Mouse (Mus musculus) midbrain, embryonic 11.5 days (tissue): ENCODE measurements around the gene Hax1. TPM values are rescaled to one million over a fixed set of nuclear protein-coding genes. Genes with fewer than 3 reads are reported as not detected.

Experiments
- ATAC-seq: fragments of 200-750 bp; cut with Nextera tagmentation; 2 replicates; pipeline ENCODE4 v1.8.0; 2017; ENCODE audit warnings: moderate TSS enrichment, moderate library complexity; ENCODE audit not compliant: low FRiP score
- DNase-seq: peaks from one replicate; pipeline ENCODE4 v3.0.0; 2015; ENCODE audit warnings: low spot score; ENCODE audit errors: missing footprints
- H3K27ac ChIP-seq: fragments of 300-500 bp; sonication (generic); 2 replicates; pipeline ENCODE4 v1.5.1; 2014; ENCODE audit warnings: low read depth, low read length
- H3K27me3 ChIP-seq: fragments of 300-500 bp; sonication (generic); 2 replicates; pipeline ENCODE4 v1.6.1; 2014; ENCODE audit warnings: mild to moderate bottlenecking, low read length, moderate library complexity, mixed read lengths; ENCODE audit not compliant: control insufficient read depth, insufficient read depth
- H3K36me3 ChIP-seq: fragments of 300-500 bp; sonication (generic); 2 replicates; pipeline ENCODE4 v1.6.1; 2014; ENCODE audit warnings: mild to moderate bottlenecking, low read length, moderate library complexity, mixed read lengths; ENCODE audit not compliant: control insufficient read depth, insufficient read depth
- H3K4me1 ChIP-seq: fragments of 300-500 bp; sonication (generic); 2 replicates; pipeline ENCODE4 v1.6.1; 2014; ENCODE audit warnings: low read length; ENCODE audit not compliant: control insufficient read depth, insufficient read depth
- H3K4me2 ChIP-seq: fragments of 300-500 bp; sonication (generic); 2 replicates; pipeline ENCODE4 v1.6.1; 2014; ENCODE audit warnings: mild to moderate bottlenecking, moderate library complexity
- H3K4me3 ChIP-seq: fragments of 300-500 bp; sonication (generic); 2 replicates; pipeline ENCODE4 v1.5.1; 2014; ENCODE audit warnings: low read depth, low read length
- H3K9ac ChIP-seq: fragments of 300-500 bp; sonication (generic); 2 replicates; pipeline ENCODE4 v1.6.1; 2014; ENCODE audit warnings: low read length
- H3K9me3 ChIP-seq: fragments of 300-500 bp; sonication (generic); 2 replicates; pipeline ENCODE4 v1.6.1; 2016; ENCODE audit warnings: low read length; ENCODE audit not compliant: control insufficient read depth
- WGBS: fragments of 180-500 bp; shearing (Covaris S2); extraction: QIAGEN DNeasy Blood & Tissue Kit; methylation state at CpG from one replicate; pipeline ENCODE4 v1.1.7; 2014; 5-methylcytosine and 5-hydroxymethylcytosine counted together
- polyA plus RNA-seq: library from polyadenylated mRNA; unstranded; fragments of >200 nt; fragmentation: Nextera tagmentation; extraction: Ambion mirVana; gene quantifications from 2 replicates; pipeline ENCODE4 v1.2.1, GENCODE M21; 2014

Gene Hax1
- polyA plus RNA-seq, 1 experiment from 2014 or later, result 173 TPM

DNA sequence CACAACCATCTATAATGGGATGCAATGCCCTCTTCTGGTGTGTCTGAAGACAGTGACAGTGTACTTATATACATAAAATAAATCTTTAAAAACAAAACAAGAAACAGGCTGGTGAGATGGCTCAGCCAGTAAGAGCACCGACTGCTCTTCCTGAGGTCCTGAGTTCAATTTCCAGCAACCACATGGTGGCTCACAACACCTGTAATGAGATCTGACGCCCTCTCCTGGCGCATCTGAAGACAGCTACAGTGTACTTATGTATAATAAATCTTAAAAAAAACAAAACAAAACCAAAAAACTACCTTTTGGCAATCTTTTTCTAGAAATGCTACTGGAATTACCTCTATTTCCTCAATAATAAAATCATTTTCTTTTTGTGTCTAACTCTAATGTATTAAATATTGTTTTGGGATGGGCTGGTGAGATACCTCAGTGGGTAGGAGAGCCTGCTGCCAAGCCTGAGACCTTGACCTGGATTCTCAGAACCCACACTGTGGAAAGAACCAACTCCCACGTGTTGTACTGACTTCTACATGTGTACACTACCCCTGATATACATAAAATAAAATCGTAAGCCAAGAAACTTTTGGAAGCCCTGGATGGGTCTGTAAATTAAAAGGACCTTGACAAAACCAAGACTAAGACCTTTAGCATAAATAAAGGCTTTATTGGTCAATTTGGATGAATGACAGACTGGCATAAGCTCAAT is 3.6 kb downstream of the Hax1 start:
- no peaks in the 10 kb centered on the region; the same call in 1 of the 2 replicates for H3K4me1 ChIP-seq
- WGBS, result 92% methylated on average over 5 of the region's 5 CpGs
- DNase-seq, result peak; percentile 64

DNA sequence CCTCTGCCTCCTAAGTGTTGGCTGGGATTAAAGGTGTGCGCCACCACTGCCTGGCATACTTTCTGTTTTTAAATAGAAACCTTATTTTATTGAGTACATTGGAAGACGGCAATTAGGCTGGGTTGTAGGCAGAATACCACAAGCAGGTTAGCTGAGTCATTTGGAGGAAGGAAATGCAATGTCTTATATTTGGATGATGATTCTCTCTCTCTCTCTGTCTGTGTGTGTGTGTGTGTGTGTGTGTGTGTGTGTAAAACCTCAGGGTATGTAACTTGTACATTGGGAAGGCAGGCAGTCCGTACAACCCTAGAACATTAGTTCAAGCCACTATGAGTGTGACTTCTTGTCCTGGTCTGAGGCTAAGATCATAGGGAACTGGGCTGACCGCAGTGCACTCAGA is 10.8 kb downstream of the Hax1 start:
- H3K4me1 ChIP-seq, result no peaks in the 10 kb centered on the region
- no peak overlapping the region for H3K4me3 ChIP-seq
- 91% methylated on average over 4 of the region's 4 CpGs for WGBS
- DNase-seq, result no peak
- H3K4me2 ChIP-seq, result no peak overlapping the region
- no peak overlapping the region for H3K27ac ChIP-seq
- H3K27me3 ChIP-seq, result no peaks in the 10 kb centered on the region
- H3K9ac ChIP-seq, result no peak overlapping the region
- H3K36me3 ChIP-seq, result no peaks in the 10 kb centered on the region
- H3K9me3 ChIP-seq, result no peaks in the 10 kb centered on the region
- no peak for ATAC-seq

More for the DNA sequence above, 3.6 kb downstream of the Hax1 start:
- H3K27me3 ChIP-seq, result no peaks in the 10 kb centered on the region
- no peak overlapping the region for H3K9ac ChIP-seq
- no peak for ATAC-seq
- H3K27ac ChIP-seq, result no peak overlapping the region
- H3K36me3 ChIP-seq, result no peaks in the 10 kb centered on the region
- no peaks in the 10 kb centered on the region for H3K9me3 ChIP-seq
- no peak overlapping the region for H3K4me3 ChIP-seq
- no peak overlapping the region for H3K4me2 ChIP-seq

DNA sequence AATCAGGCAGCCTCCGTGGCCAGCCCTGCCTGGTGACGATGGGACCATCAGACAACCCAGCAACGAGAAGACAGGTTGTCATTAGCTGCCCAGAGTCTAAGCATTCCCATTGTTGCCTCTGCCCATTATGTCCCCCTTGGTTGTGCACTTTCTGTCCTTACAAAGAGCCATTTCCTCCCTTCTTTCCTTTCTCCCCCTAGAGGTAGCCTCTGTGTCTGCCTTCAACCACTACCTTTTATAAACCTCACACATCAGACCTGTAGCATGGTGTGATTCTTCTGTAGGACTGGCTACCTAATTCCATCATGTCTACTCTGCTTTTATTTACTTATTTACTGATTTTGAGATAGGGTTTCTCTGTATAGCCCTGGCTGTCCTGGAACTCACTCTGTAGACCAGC is 11.4 kb downstream of the Hax1 start:
- Histone ChIP-seq H3K9ac (no peak overlapping the region), H3K27me3 (no peaks in the 10 kb centered on the region), H3K4me1 (no peaks in the 10 kb centered on the region), H3K9me3 (no peaks in the 10 kb centered on the region), H3K4me2 (no peak overlapping the region), H3K4me3 (no peak overlapping the region), H3K27ac (no peak overlapping the region), H3K36me3 (no peaks in the 10 kb centered on the region)
- ATAC-seq (no peak), DNase-seq (no peak)
- 58% methylated on average over 3 of the region's 3 CpGs for WGBS

DNA sequence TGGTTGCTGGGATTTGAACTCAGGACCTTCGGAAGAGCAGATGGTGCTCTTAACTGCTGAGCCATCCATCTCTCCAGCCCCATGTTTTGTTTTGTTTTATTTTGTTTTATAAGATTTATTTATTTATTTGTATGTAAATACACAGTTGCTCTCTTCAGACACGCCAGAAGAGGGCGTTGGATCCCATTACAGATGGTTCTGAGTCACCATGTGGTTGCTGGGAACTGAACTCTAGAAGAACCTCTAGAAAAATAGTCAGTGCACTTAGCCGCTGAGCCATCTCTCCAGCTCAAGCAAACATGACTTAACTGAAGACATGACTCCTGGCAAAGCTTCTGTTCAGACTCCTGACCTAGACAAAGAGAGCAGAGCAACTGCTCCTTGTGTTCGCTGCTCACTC is 16.2 kb downstream of the Hax1 start:
- ATAC-seq, result no peak
- no peak for DNase-seq
- 80% methylated on average over 5 of the region's 5 CpGs for WGBS

DNA sequence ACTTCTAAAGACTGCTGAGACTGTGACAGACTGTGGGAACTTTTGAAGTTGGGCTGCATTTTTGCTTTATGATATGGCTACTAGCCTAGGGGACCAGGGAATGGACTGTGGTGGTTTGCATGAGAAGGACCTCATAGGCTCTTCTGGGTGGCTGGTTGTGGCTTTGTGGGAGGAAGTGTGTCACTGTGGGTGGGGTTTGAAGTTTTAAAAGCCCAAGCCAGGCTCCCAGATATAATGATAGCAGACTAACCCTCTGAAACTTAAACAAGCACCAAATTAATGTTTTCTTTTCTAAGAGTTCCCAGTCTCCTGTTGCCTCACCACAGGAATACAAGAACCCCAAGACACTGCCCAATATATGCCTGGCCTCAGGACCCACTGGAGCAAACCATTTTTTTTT is 21.7 kb downstream of the Hax1 start:
- H3K4me3 ChIP-seq, result no peak overlapping the region
- no peaks in the 10 kb centered on the region for H3K4me1 ChIP-seq
- no peak overlapping the region for H3K27ac ChIP-seq
- DNase-seq, result no peak
- no peaks in the 10 kb centered on the region for H3K36me3 ChIP-seq
- H3K9ac ChIP-seq, result no peak overlapping the region
- no peaks in the 10 kb centered on the region for H3K27me3 ChIP-seq
- no peaks in the 10 kb centered on the region for H3K9me3 ChIP-seq
- H3K4me2 ChIP-seq, result no peak overlapping the region
- no peak for ATAC-seq

More for the DNA sequence above, 16.2 kb downstream of the Hax1 start:
- Histone ChIP-seq H3K27ac (no peak overlapping the region), H3K36me3 (no peaks in the 10 kb centered on the region), H3K4me2 (no peak overlapping the region), H3K9ac (no peak overlapping the region), H3K9me3 (no peaks in the 10 kb centered on the region), H3K4me1 (no peaks in the 10 kb centered on the region), H3K27me3 (no peaks in the 10 kb centered on the region), H3K4me3 (no peak overlapping the region)

DNA sequence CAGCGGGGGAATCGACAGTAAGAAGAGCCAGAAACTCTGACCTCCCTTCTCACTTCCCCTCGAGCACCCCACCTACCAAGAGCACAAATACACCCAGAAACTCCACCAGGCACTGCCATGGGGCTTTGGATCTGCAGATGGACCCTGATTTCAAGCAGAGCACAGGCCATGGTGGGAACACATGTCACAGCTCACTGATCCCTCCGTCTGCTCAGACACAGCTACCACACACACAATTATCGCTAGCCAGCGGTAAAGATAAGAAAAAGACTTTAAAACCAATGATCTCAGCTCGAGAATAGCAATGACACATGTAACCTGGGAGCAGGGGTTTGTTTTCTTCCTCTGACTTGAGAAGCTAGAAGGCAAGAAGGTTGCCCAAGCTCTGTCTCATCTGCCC is 30.1 kb downstream of the Hax1 start:
- Histone ChIP-seq H3K36me3 (no peaks in the 10 kb centered on the region), H3K4me2 (no peak overlapping the region), H3K9ac (no peak overlapping the region), H3K4me3 (no peak overlapping the region), H3K27me3 (no peaks in the 10 kb centered on the region), H3K4me1 (peaks cover 11% of the 10 kb centered on the region), H3K27ac (no peak overlapping the region), H3K9me3 (no peaks in the 10 kb centered on the region)
- WGBS, result 80% methylated on average over 7 of the region's 7 CpGs
- ATAC-seq, result no peak
- no peak for DNase-seq

DNA sequence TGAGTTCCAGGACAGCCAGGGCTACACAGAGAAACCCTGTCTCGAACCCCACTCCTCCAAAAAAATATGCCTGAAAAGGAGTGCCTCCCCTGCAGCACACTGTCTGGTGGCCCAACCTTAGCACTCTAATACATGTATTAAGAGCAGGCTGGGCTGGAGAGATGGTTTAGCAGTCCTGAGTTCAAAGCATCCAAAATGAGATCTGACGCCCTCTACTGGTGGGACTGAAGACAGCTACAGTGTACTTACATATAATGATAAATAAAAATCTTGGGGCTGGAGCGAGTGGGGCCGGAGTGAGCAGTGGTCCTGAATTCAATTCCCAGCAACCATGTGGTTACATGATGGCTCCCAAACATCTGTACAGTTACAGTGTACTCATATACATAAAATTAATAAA is 31.6 kb downstream of the Hax1 start:
- Histone ChIP-seq H3K9ac (no peak overlapping the region), H3K27ac (no peak overlapping the region), H3K4me3 (no peak overlapping the region), H3K4me1 (peaks cover 16% of the 10 kb centered on the region), H3K4me2 (no peak overlapping the region), H3K27me3 (no peaks in the 10 kb centered on the region), H3K36me3 (no peaks in the 10 kb centered on the region), H3K9me3 (no peaks in the 10 kb centered on the region)
- ATAC-seq (no peak), DNase-seq (peak; percentile 82)
- 70% methylated on average over 4 of the region's 4 CpGs for WGBS

DNA sequence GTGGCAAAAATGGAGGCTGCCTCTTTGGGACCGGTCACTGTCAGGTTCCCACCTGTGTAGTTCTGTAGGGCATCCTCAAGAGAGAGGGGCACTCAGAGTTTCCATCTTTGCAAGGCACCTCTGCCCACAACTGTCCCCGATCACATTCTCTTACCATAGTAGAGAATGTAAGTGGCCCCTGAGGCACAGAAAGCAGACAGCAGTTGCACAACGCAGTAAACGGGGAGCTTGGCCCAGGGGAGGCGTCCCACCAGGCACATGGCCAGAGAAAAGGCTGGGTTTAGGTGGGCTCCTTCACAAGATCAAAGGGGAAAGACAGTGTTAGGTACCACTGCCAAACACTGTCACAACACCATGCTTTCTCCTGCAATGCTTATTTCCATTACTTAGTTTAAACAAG is 32.6 kb downstream of the Hax1 start:
- Histone ChIP-seq H3K27ac (no peak overlapping the region), H3K9me3 (no peaks in the 10 kb centered on the region), H3K27me3 (no peaks in the 10 kb centered on the region), H3K9ac (no peak overlapping the region), H3K36me3 (no peaks in the 10 kb centered on the region), H3K4me1 (peaks cover 26% of the 10 kb centered on the region), H3K4me2 (no peak overlapping the region), H3K4me3 (no peak overlapping the region)
- 90% methylated on average over 5 of the region's 5 CpGs for WGBS
- no peak for ATAC-seq
- DNase-seq, result peak; percentile 19

DNA sequence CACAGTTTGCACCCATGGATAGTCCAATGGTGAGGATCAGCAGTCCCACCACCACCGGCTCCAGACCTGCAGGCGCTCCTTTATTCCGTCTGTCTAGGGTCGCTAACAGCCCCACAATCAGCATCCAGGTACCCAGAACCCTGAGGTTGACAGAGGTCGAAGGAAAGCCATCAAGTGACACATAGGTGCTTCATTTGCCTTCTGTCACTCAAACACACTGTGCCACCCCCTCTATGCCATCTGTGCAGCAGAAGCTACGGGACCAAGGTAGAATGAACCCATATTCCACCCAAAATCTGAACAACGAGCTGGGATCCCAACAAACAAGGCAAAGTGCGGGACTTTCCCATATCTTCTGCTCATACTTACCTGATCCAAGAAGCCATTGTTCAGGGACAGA is 33.0 kb downstream of the Hax1 start:
- no peaks in the 10 kb centered on the region for H3K9me3 ChIP-seq
- H3K9ac ChIP-seq, result no peak overlapping the region
- H3K4me1 ChIP-seq, result peaks cover 30% of the 10 kb centered on the region
- H3K36me3 ChIP-seq, result no peaks in the 10 kb centered on the region
- ATAC-seq, result no peak
- H3K27ac ChIP-seq, result no peak overlapping the region
- H3K27me3 ChIP-seq, result no peaks in the 10 kb centered on the region
- H3K4me3 ChIP-seq, result no peak overlapping the region
- 97% methylated on average over 8 of the region's 8 CpGs for WGBS
- H3K4me2 ChIP-seq, result no peak overlapping the region
- DNase-seq, result no peak
